Mouse (Mus musculus) G1E (cell line): ENCODE measurements around the gene Gm498. TPM values are rescaled to one million over a fixed set of nuclear protein-coding genes. Genes with fewer than 3 reads are reported as not detected.

Source experiments
- ATAC-seq: 2 replicates; pipeline ENCODE4 v1.8.0; 2016; ENCODE audit warnings: mild to moderate bottlenecking; ENCODE audit not compliant: insufficient number of reproducible peaks, poor library complexity, low FRiP score, severe bottlenecking; ENCODE audit errors: extremely low read depth
- DNase-seq: peaks from one replicate; pipeline ENCODE4 v3.0.0; 2012; ENCODE audit warnings: low spot score
- H3K27me3 ChIP-seq: 2 replicates; pipeline ENCODE4 v1.6.1; 2012; ENCODE audit warnings: mild to moderate bottlenecking, low read length, inconsistent platforms; ENCODE audit not compliant: insufficient read depth
- H3K36me3 ChIP-seq: replicated peaks from 2 replicates; pipeline ENCODE3; 2012; ENCODE audit warnings: mild to moderate bottlenecking, inconsistent platforms
- H3K4me1 ChIP-seq: 2 replicates; pipeline ENCODE4 v1.6.1; 2012; ENCODE audit warnings: low read depth, low read length, inconsistent platforms, mixed read lengths; ENCODE audit not compliant: insufficient read depth
- H3K4me3 ChIP-seq: 2 replicates; pipeline ENCODE4 v1.5.1; 2012; ENCODE audit warnings: low read depth, mild to moderate bottlenecking, inconsistent platforms, low read length, moderate library complexity, mixed read lengths
- H3K9me3 ChIP-seq: replicated peaks from 2 replicates; pipeline ENCODE4 v1.6.1; 2012; ENCODE audit warnings: inconsistent platforms
- CTCF ChIP-seq: IDR thresholded peaks from 2 replicates; pipeline ENCODE4 v1.5.1; 2012; ENCODE audit warnings: low read depth, low read length, inconsistent platforms, mixed read lengths
- GATA1 ChIP-seq: IDR thresholded peaks from 2 replicates; pipeline ENCODE4 v1.6.1; 2012; ENCODE audit warnings: borderline replicate concordance, low read length, inconsistent platforms, mixed read lengths
- GATA2 ChIP-seq: IDR thresholded peaks from 2 replicates; pipeline ENCODE4 v1.6.1; 2012; ENCODE audit warnings: low read depth, low read length, inconsistent platforms, borderline replicate concordance
- POLR2AphosphoS5 ChIP-seq: IDR thresholded peaks from 2 replicates; pipeline ENCODE4 v1.6.1; 2012; ENCODE audit warnings: low read depth, low read length, inconsistent platforms; ENCODE audit not compliant: insufficient replicate concordance
- TAL1 ChIP-seq: conservative IDR thresholded peaks from 2 replicates; pipeline ENCODE4 v1.6.1; 2012; ENCODE audit warnings: low read depth, low read length, inconsistent platforms, mixed read lengths
- polyA plus RNA-seq: library from polyadenylated mRNA; stranded (reverse); fragments of >175 nt; gene quantifications from 2 replicates; pipeline ENCODE4 v1.2.3, GENCODE M21; 2012
- total RNA-seq, 2 experiments: library from RNA; stranded (forward) in 1 of 2; stranded (reverse) in 1 of 2; fragments of 200-1000 nt in 1 of 2; fragments of >200 nt in 1 of 2; fragmentation: Nextera tagmentation in 1 of 2; gene quantifications; 2 replicates each; pipeline ENCODE4 v1.2.3; 2014 to 2017

Gm498 gene
- total and polyA plus RNA-seq, 3 experiments, result 0.08 TPM; not detected in 2

DNA sequence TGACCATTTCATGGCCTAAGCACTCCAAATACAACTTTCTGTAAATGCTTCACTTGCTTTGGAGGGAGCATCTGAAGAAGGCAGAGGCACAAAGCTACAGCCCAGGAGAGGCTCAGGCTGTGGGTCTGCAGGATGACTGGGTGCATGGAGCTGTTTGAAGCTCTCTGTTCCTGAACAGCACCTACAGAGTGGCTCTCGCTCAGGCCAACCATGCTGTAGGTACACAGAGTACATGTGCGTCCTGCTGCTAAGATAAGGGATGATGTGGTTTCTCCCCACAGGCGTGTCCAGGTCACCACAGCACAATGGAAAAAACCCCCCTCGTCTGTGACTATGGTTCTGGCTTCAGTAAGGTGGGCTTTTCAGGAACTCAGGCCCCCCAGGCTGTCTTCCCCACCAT lies 2.2 kb downstream of the Gm498 start:
- no peak for DNase-seq
- ATAC-seq, result no peak
- TF ChIP-seq CTCF (no peak), GATA1 (no peak), TAL1 (no peak; the same call in 1 of the 2 replicates), GATA2 (no peak), POLR2AphosphoS5 (no peak)
- Histone ChIP-seq H3K9me3 (peaks cover 4% of the 10 kb centered on the region; the same call in 1 of the 2 replicates), H3K4me1 (peaks cover 40% of the 10 kb centered on the region), H3K27me3 (peaks cover 2% of the 10 kb centered on the region; the same call in 1 of the 2 replicates), H3K4me3 (peak overlapping the region; percentile 25; the same call in 1 of the 2 replicates), H3K36me3 (no peaks in the 10 kb centered on the region)

DNA sequence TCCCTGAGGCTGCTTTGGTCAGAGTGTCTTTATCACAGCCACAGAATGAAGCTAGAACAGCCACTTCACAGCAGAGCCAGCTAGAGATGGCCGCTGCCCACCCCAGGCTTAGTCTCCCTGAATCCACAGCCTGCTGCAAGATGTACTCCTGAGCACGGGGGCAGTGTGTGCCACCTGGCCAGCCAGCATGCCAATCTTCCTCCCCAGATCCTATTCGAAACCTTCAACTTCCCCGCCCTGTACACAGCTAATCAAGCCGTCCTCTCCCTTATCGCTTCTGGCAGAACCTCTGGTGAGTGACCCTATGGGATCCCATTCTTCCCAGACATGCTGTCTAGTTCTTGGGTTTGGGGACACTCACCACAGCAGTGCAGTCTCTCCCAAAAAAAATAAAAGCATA lies 17.1 kb downstream of the Gm498 start:
- ATAC-seq (peak; percentile 67), DNase-seq (peak; percentile 65)
- Histone ChIP-seq H3K36me3 (peaks cover 3% of the 10 kb centered on the region), H3K9me3 (no peaks in the 10 kb centered on the region), H3K4me1 (peaks cover 83% of the 10 kb centered on the region), H3K27me3 (no peaks in the 10 kb centered on the region), H3K4me3 (peak overlapping the region; percentile 60; the same call in 1 of the 2 replicates)
- TF ChIP-seq GATA2 (no peak), TAL1 (peak; percentile 86)

- no peaks in the 10 kb centered on the region for H3K36me3 ChIP-seq
- DNase-seq, result no peak
Observed at GRCm38 (mm10) chr7:143891146-143891545, 24.5 kb downstream of the Gm498 start.

DNA sequence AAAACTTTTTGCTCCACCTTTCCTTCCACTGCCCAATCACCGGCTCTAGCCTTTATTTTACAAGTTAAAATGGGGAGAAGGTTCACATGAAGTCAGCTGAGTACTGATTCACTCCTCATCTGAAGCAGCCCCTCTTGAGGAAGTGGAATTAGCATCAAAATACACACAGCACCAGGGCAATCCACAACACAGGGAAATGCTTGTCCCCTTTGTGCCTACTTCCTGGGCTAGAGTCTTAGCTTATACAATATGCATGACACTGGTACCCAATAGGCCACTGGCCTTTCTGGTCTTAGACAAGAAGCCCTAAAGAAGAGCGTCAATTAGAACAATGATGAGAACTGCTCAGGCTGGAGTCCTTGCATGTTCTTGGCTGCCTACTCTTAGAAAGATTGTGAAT lies 25.7 kb downstream of the Gm498 start:
- H3K9me3 ChIP-seq, result peaks cover 1% of the 10 kb centered on the region; the same call in 1 of the 2 replicates
- H3K27me3 ChIP-seq, result peaks cover 3% of the 10 kb centered on the region; the same call in 1 of the 2 replicates
- no peaks in the 10 kb centered on the region for H3K36me3 ChIP-seq
- peaks cover 42% of the 10 kb centered on the region for H3K4me1 ChIP-seq
- H3K4me3 ChIP-seq, result no peak overlapping the region
- DNase-seq, result no peak
- ATAC-seq, result no peak
- no peak for TF ChIP-seq TAL1
- TF ChIP-seq GATA2, result no peak
- no peak for TF ChIP-seq POLR2AphosphoS5
- TF ChIP-seq GATA1, result no peak
- TF ChIP-seq CTCF, result no peak

More at GRCm38 (mm10) chr7:143891146-143891545, 24.5 kb downstream of the Gm498 start:
- no peak for TF ChIP-seq GATA2
- TF ChIP-seq GATA1, result no peak
- no peak for TF ChIP-seq CTCF
- TF ChIP-seq TAL1, result no peak
- no peak for TF ChIP-seq POLR2AphosphoS5
- no peak overlapping the region for H3K4me3 ChIP-seq
- peaks cover 3% of the 10 kb centered on the region; the same call in 1 of the 2 replicates for H3K27me3 ChIP-seq
- no peak for ATAC-seq
- H3K4me1 ChIP-seq, result peaks cover 51% of the 10 kb centered on the region
- no peaks in the 10 kb centered on the region for H3K9me3 ChIP-seq

- H3K9me3 ChIP-seq, result peaks cover 3% of the 10 kb centered on the region; the same call in 1 of the 2 replicates
- H3K4me1 ChIP-seq, result peaks cover 43% of the 10 kb centered on the region
- H3K27me3 ChIP-seq, result no peaks in the 10 kb centered on the region
- H3K36me3 ChIP-seq, result no peaks in the 10 kb centered on the region
- DNase-seq (no peak), ATAC-seq (no peak)
- H3K4me3 ChIP-seq, result no peak overlapping the region
- TF ChIP-seq GATA2, result no peak
- no peak for TF ChIP-seq TAL1
- TF ChIP-seq POLR2AphosphoS5, result no peak
- TF ChIP-seq GATA1, result no peak
- TF ChIP-seq CTCF, result no peak
Observed at GRCm38 (mm10) chr7:143900667-143901066, 34.0 kb downstream of the Gm498 start.

DNA sequence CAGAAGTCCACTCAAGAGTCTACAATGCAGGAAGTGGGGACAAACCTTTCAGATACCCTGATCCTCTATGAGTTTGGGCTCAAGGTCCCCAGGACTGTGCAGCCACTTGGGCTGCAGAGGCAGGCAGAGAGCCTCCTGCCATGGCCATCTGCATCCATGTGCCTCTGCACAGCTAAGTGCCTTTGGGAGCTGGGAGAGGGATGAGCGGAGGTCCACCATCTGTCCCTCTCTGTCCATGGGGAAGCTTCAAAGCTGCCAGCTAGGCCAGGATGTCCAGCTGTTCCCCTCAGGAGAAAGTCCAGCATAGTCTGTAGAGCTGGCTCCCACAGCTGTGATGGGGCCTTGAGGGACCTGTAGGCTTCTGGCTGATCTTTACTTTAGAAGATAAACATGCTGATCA lies 38.5 kb downstream of the Gm498 start:
- Histone ChIP-seq H3K36me3 (no peaks in the 10 kb centered on the region), H3K27me3 (no peaks in the 10 kb centered on the region), H3K4me3 (no peak overlapping the region), H3K4me1 (peaks cover 73% of the 10 kb centered on the region), H3K9me3 (no peaks in the 10 kb centered on the region)
- no peak for TF ChIP-seq GATA1
- TF ChIP-seq CTCF, result no peak
- no peak for TF ChIP-seq GATA2
- DNase-seq (no peak), ATAC-seq (no peak)

DNA sequence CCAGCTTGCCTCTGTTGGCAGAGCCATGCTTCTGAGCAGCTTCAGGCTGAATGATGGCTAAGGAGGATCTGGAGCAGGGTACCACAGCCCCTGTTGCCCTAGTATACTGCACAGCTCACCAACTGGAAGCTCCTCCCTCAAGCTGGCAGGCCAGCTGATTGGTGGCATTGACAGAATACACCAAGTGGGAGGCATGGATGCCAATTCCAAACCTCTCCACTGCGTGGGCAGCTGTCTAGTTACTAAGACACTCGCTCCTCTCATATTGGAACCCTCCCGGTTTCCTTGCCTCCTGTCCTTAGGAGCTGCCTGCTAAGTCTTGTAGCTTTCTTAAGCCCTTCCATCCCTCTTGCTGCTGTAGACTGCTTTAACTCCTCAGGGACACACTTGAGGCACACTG lies 39.0 kb downstream of the Gm498 start:
- ATAC-seq (no peak), DNase-seq (no peak)
- no peak for TF ChIP-seq POLR2AphosphoS5
- TF ChIP-seq GATA1, result no peak
- TF ChIP-seq CTCF, result no peak
- TF ChIP-seq TAL1, result no peak
- TF ChIP-seq GATA2, result no peak
- H3K4me3 ChIP-seq, result no peak overlapping the region
- H3K27me3 ChIP-seq, result no peaks in the 10 kb centered on the region
- no peaks in the 10 kb centered on the region for H3K9me3 ChIP-seq
- peaks cover 75% of the 10 kb centered on the region for H3K4me1 ChIP-seq
- no peaks in the 10 kb centered on the region for H3K36me3 ChIP-seq
